Mouse (Mus musculus) urinary bladder, postnatal 25 days (tissue): ENCODE data around the gene Krt78.
A peak's percentile ranks its signal among the peaks of the same experiment; 100 is the strongest.
"Not testable (repeated sequence)": the region's sequence is repeated elsewhere in the genome, so short reads cannot be mapped to it uniquely, and the experiment has no call there.

ENCODE experiments used
- DNase-seq: peaks from one replicate; pipeline ENCODE4 v3.0.0; 2022; ENCODE audit warnings: low spot score

Gene Krt78

GRCm38 (mm10) chr15:101954187-101954586, at the start of gene Krt78:
Gene Krt78 (minus strand): TSS chr15:101954287.
- DNase-seq = no peak

GRCm38 (mm10) chr15:102003516-102003915, 49.4 kb upstream of the Krt78 start:
- no peak for DNase-seq

- DNase-seq = no peak
These were observed 48.8 kb upstream of the Krt78 start for GRCm38 (mm10) chr15:102002646-102003488.

GRCm38 (mm10) chr15:101999676-102000335, 45.7 kb upstream of the Krt78 start:
- DNase-seq = no peak

- DNase-seq = no peak
These were observed 45.1 kb upstream of the Krt78 start for GRCm38 (mm10) chr15:101999156-101999555.

- DNase-seq = not testable (repeated sequence)
These were observed 42.5 kb upstream of the Krt78 start for GRCm38 (mm10) chr15:101996450-101997078.

GRCm38 (mm10) chr15:101995484-101996236, 41.6 kb upstream of the Krt78 start:
- no peak for DNase-seq

- no peak for DNase-seq
These were observed 40.3 kb upstream of the Krt78 start for GRCm38 (mm10) chr15:101994365-101994764.

- DNase-seq = no peak
These were observed 36.9 kb upstream of the Krt78 start for GRCm38 (mm10) chr15:101990946-101991345.

GRCm38 (mm10) chr15:101988714-101989113, 34.6 kb upstream of the Krt78 start:
- no peak for DNase-seq

- peak; percentile 88 for DNase-seq
These were observed 34.0 kb upstream of the Krt78 start for GRCm38 (mm10) chr15:101988119-101988518.

- DNase-seq = no peak
These were observed 30.7 kb upstream of the Krt78 start for GRCm38 (mm10) chr15:101984746-101985145.

GRCm38 (mm10) chr15:101983949-101984601, 30.0 kb upstream of the Krt78 start:
- peak; percentile 85 for DNase-seq

GRCm38 (mm10) chr15:101983315-101983948, 29.3 kb upstream of the Krt78 start:
- no peak for DNase-seq

GRCm38 (mm10) chr15:101980849-101981248, 26.8 kb upstream of the Krt78 start:
- peak; percentile 70 for DNase-seq

GRCm38 (mm10) chr15:101977043-101977726, 23.1 kb upstream of the Krt78 start:
- DNase-seq = peak; percentile 96

GRCm38 (mm10) chr15:101976641-101977040, 22.6 kb upstream of the Krt78 start:
- no peak for DNase-seq

GRCm38 (mm10) chr15:101976023-101976422, 21.9 kb upstream of the Krt78 start:
- peak; percentile 64 for DNase-seq

- DNase-seq = peak; percentile 40
These were observed 20.2 kb upstream of the Krt78 start for GRCm38 (mm10) chr15:101974083-101974845.
